Mouse (Mus musculus) liver, adult 2 months (tissue): ENCODE results near the gene Bcdin3d. TPM values are rescaled to one million over a fixed set of nuclear protein-coding genes. Genes with fewer than 3 reads are reported as not detected.
A peak's percentile ranks its signal among the peaks of the same experiment; 100 is the strongest.

ENCODE experiments used
- DNase-seq: peaks from one replicate; pipeline ENCODE4 v3.0.0-alpha.2; 2011; ENCODE audit warnings: low read depth, low spot score; ENCODE audit errors: extremely low read depth
- H3K27ac ChIP-seq: fragments of 200-500 bp; replicated peaks from 2 replicates; pipeline ENCODE4 v1.5.1; 2012; ENCODE audit warnings: low read depth, mild to moderate bottlenecking, control low read depth, inconsistent platforms, low read length; ENCODE audit not compliant: insufficient read depth
- H3K27me3 ChIP-seq: fragments of 200-500 bp; 2 replicates; pipeline ENCODE4 v1.6.1; 2012; ENCODE audit warnings: mild to moderate bottlenecking, moderate library complexity, low read length, inconsistent platforms; ENCODE audit not compliant: control insufficient read depth, insufficient read depth
- H3K36me3 ChIP-seq: fragments of 200-500 bp; 2 replicates; pipeline ENCODE4 v1.6.1; 2012; ENCODE audit warnings: low read length, inconsistent platforms; ENCODE audit not compliant: control insufficient read depth, insufficient read depth
- H3K4me1 ChIP-seq: fragments of 200-500 bp; 2 replicates; pipeline ENCODE4 v1.6.1; 2011; ENCODE audit warnings: low read length; ENCODE audit not compliant: control insufficient read depth, insufficient read depth
- H3K4me3 ChIP-seq: fragments of 200-500 bp; 2 replicates; pipeline ENCODE4 v1.5.1; 2011; ENCODE audit warnings: low read depth, mild to moderate bottlenecking, control low read depth, low read length, moderate library complexity; ENCODE audit not compliant: insufficient read depth
- H3K79me2 ChIP-seq: fragments of 200-500 bp; 2 replicates; pipeline ENCODE4 v1.6.1; 2012; ENCODE audit warnings: inconsistent platforms, mild to moderate bottlenecking, low read length, moderate library complexity; ENCODE audit not compliant: control insufficient read depth, insufficient read depth
- H3K9ac ChIP-seq: fragments of 200-500 bp; 2 replicates; pipeline ENCODE4 v1.6.1; 2012; ENCODE audit warnings: low read depth, mild to moderate bottlenecking, control low read depth, inconsistent platforms, low read length
- CTCF ChIP-seq: fragments of 200-500 bp; IDR thresholded peaks from 2 replicates; pipeline ENCODE4 v1.5.1; 2011; ENCODE audit warnings: low read depth, low read length, control low read depth
- POLR2A ChIP-seq: fragments of 200-500 bp; IDR thresholded peaks from 2 replicates; pipeline ENCODE4 v1.6.1; 2011; ENCODE audit warnings: low read length, control low read depth; ENCODE audit not compliant: insufficient read depth; ENCODE audit errors: extremely low read depth
- WGBS: fragments of 180-500 bp; shearing (Covaris S2); methylation state at CpG from one replicate; pipeline ENCODE4 v1.1.7; 2018; 5-methylcytosine and 5-hydroxymethylcytosine counted together
- polyA plus RNA-seq: library from polyadenylated mRNA; depleted of rRNA; stranded (reverse); fragments of >200 nt; gene quantifications from 2 replicates; pipeline ENCODE4 v1.2.3, GENCODE M21; 2012; rRNA removed
- total RNA-seq: library from RNA; depleted of rRNA; stranded (reverse); fragments of >200 nt; gene quantifications from 2 replicates; pipeline ENCODE4 v1.2.3, GENCODE M21; 2014; rRNA removed

Bcdin3d gene
- total and polyA plus RNA-seq, 2 experiments = 3.1 to 3.2 TPM

DNA sequence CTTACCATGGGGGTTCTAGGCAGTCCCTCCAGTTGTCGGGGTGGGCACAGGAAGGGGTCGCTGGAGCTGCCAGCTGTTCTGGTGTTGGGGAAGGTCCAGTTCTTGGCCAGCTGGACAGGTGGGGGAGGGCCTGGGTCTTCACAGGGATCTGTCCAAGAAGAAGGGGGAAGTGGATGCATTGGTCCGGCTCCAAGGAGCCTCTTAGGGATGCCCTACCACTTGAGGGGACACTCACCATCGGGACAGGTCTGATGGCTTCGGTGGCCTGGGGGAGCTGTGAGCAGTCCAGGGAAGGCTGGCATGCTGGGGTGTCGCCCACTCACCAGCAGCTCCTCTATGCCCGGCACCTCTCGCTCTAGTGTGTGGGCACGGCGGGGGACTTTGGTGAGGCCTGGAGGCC, 51.4 kb downstream of the Bcdin3d start:
- Histone ChIP-seq H3K79me2 (no peaks in the 10 kb centered on the region), H3K36me3 (no peaks in the 10 kb centered on the region), H3K4me3 (no peak overlapping the region), H3K9ac (no peak overlapping the region), H3K27ac (no peak overlapping the region), H3K4me1 (no peaks in the 10 kb centered on the region; the same call in 1 of the 2 replicates), H3K27me3 (no peaks in the 10 kb centered on the region)
- DNase-seq = no peak
- 95% methylated on average over 10 of the region's 10 CpGs for WGBS
- TF ChIP-seq POLR2A = no peak
- no peak for TF ChIP-seq CTCF

DNA sequence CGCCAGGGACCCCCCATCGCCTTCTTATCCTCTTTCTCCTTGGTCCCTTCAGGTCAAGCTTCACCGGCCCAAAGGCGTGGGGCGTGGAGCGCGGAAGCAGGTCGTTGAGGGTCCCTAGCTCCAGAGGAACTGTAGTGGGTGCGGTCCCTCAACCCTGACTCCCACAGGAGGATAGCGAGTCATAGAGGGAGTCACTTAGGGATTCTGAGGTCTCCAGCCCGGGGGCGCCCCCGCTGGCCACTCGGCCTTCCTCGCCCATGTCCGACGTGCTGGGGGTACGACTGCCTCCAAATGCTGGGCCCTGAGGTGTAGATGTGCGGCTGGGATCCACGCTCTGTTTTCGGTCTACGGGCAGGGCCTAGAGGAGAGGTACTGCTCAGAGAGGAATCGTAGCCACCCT, 52.0 kb downstream of the Bcdin3d start:
- Histone ChIP-seq H3K36me3 (no peaks in the 10 kb centered on the region), H3K4me3 (no peak overlapping the region), H3K4me1 (no peaks in the 10 kb centered on the region; the same call in 1 of the 2 replicates), H3K27me3 (no peaks in the 10 kb centered on the region), H3K27ac (no peak overlapping the region), H3K9ac (no peak overlapping the region), H3K79me2 (no peaks in the 10 kb centered on the region)
- TF ChIP-seq POLR2A (no peak), CTCF (no peak)
- 96% methylated on average over 23 of the region's 23 CpGs for WGBS
- no peak for DNase-seq

- TF ChIP-seq POLR2A (no peak), CTCF (no peak)
- 82% methylated on average over 8 of the region's 8 CpGs for WGBS
- no peaks in the 10 kb centered on the region for H3K36me3 ChIP-seq
- no peaks in the 10 kb centered on the region for H3K27me3 ChIP-seq
- H3K79me2 ChIP-seq = no peaks in the 10 kb centered on the region
- H3K27ac ChIP-seq = no peak overlapping the region
- DNase-seq = no peak
- H3K9ac ChIP-seq = no peak overlapping the region
- H3K4me3 ChIP-seq = no peak overlapping the region
- H3K4me1 ChIP-seq = no peaks in the 10 kb centered on the region; the same call in 1 of the 2 replicates
These were observed 52.9 kb downstream of the Bcdin3d start for GRCm38 (mm10) chr15:99421676-99422075.

DNA sequence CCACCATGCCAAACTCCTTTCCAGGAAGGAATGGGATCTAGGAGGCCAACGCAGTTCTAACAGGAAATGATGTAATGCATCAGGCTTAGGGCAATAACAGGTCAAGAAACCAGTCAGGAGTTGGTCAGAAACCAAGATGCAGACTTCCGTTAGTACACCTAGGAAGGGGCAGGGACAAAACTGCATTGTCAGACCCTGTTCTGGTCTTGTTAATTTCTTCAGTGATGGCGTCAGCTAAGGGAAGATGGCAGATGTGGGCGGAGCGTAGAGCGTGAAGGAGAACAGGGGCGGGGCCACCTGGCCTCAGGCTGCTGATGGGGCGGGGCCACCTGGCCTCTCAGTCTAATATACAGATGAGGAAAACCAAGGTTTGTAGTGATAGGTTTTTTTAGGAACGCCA, 53.4 kb downstream of the Bcdin3d start:
- no peak overlapping the region for H3K4me3 ChIP-seq
- WGBS = 64% methylated on average over 9 of the region's 9 CpGs
- H3K9ac ChIP-seq = no peak overlapping the region
- H3K4me1 ChIP-seq = peaks cover 3% of the 10 kb centered on the region; the same call in 1 of the 2 replicates
- H3K27ac ChIP-seq = no peak overlapping the region
- DNase-seq = no peak
- TF ChIP-seq POLR2A (no peak), CTCF (no peak)
- no peaks in the 10 kb centered on the region for H3K36me3 ChIP-seq
- H3K27me3 ChIP-seq = no peaks in the 10 kb centered on the region
- H3K79me2 ChIP-seq = no peaks in the 10 kb centered on the region

- H3K9ac ChIP-seq = no peak overlapping the region
- no peaks in the 10 kb centered on the region for H3K27me3 ChIP-seq
- H3K79me2 ChIP-seq = no peaks in the 10 kb centered on the region
- no peak overlapping the region for H3K4me3 ChIP-seq
- no peak for TF ChIP-seq CTCF
- TF ChIP-seq POLR2A = no peak
- peaks cover 3% of the 10 kb centered on the region; the same call in 1 of the 2 replicates for H3K4me1 ChIP-seq
- WGBS = 37% methylated on average over 12 of the region's 12 CpGs
- no peaks in the 10 kb centered on the region for H3K36me3 ChIP-seq
- peak overlapping the region; percentile 4 for H3K27ac ChIP-seq
- DNase-seq = no peak
These were observed 54.0 kb downstream of the Bcdin3d start for GRCm38 (mm10) chr15:99420521-99421014.

GRCm38 (mm10) chr15:99420101-99420500, 54.4 kb downstream of the Bcdin3d start:
- 58% methylated on average over 5 of the region's 5 CpGs for WGBS
- no peaks in the 10 kb centered on the region for H3K36me3 ChIP-seq
- peaks cover 3% of the 10 kb centered on the region; the same call in 1 of the 2 replicates for H3K4me1 ChIP-seq
- H3K27me3 ChIP-seq = no peaks in the 10 kb centered on the region
- H3K9ac ChIP-seq = no peak overlapping the region
- no peak for TF ChIP-seq POLR2A
- no peak for TF ChIP-seq CTCF
- no peak overlapping the region for H3K27ac ChIP-seq
- no peak for DNase-seq
- no peaks in the 10 kb centered on the region for H3K79me2 ChIP-seq
- no peak overlapping the region for H3K4me3 ChIP-seq

Other genes with a start within 250 kb of the Bcdin3d start
- 0.09 TPM in 1 of 2 replicates, not detected in the other for gene Kcnh3, start 249.9 kb downstream of the Bcdin3d start, total RNA-seq
- gene Kcnh3, start 249.9 kb downstream of the Bcdin3d start, polyA plus RNA-seq = 0.06 TPM in 1 of 2 replicates, not detected in the other
- 8.9 and 10.8 TPM in 2 replicates for gene Mcrs1, start 222.8 kb downstream of the Bcdin3d start, total RNA-seq
- gene Mcrs1, start 222.8 kb downstream of the Bcdin3d start, polyA plus RNA-seq = 12.3 and 15.0 TPM in 2 replicates
- gene Prpf40b, start 179.6 kb downstream of the Bcdin3d start, total RNA-seq = 7.9 and 8.6 TPM in 2 replicates
- gene Prpf40b, start 179.6 kb downstream of the Bcdin3d start, polyA plus RNA-seq = 15.8 and 27.9 TPM in 2 replicates
- under 0.01 TPM in 1 of 2 replicates, not detected in the other for gene Fam186b, start 178.8 kb downstream of the Bcdin3d start, total RNA-seq
- gene Fam186b, start 178.8 kb downstream of the Bcdin3d start, polyA plus RNA-seq = 0.02 TPM in 1 of 2 replicates, not detected in the other
- gene Fmnl3, start 104.2 kb downstream of the Bcdin3d start, total RNA-seq = 1.3 and 2.5 TPM in 2 replicates
- 1.7 and 2.2 TPM in 2 replicates for gene Fmnl3, start 104.2 kb downstream of the Bcdin3d start, polyA plus RNA-seq
- gene Tmbim6, start 81.8 kb downstream of the Bcdin3d start, total RNA-seq = 699 and 816 TPM in 2 replicates
- 2,160 and 2,362 TPM in 2 replicates for gene Tmbim6, start 81.8 kb downstream of the Bcdin3d start, polyA plus RNA-seq
- gene Nckap5l, start 17.0 kb downstream of the Bcdin3d start, total RNA-seq = 0.09 and 0.27 TPM in 2 replicates
- gene Nckap5l, start 17.0 kb downstream of the Bcdin3d start, polyA plus RNA-seq = 0.31 and 0.56 TPM in 2 replicates
- gene Faim2, start 53.4 kb upstream of the Bcdin3d start, total RNA-seq = under 0.01 and 0.07 TPM in 2 replicates
- gene Faim2, start 53.4 kb upstream of the Bcdin3d start, polyA plus RNA-seq = not detected in 2 replicates
- not detected in 2 replicates for gene Aqp2, start 104.3 kb upstream of the Bcdin3d start, total RNA-seq
- not detected in 2 replicates for gene Aqp2, start 104.3 kb upstream of the Bcdin3d start, polyA plus RNA-seq
- 0.46 TPM in 1 of 2 replicates, not detected in the other for gene Aqp5, start 116.1 kb upstream of the Bcdin3d start, total RNA-seq
- not detected in 2 replicates for gene Aqp5, start 116.1 kb upstream of the Bcdin3d start, polyA plus RNA-seq
- not detected in 2 replicates for gene Aqp6, start 126.7 kb upstream of the Bcdin3d start, total RNA-seq
- not detected in 2 replicates for gene Aqp6, start 126.7 kb upstream of the Bcdin3d start, polyA plus RNA-seq
- 0.92 and 1.4 TPM in 2 replicates for gene Racgap1, start 176.9 kb upstream of the Bcdin3d start, total RNA-seq
- gene Racgap1, start 176.9 kb upstream of the Bcdin3d start, polyA plus RNA-seq = 0.32 and 0.56 TPM in 2 replicates
- gene Asic1, start 195.6 kb upstream of the Bcdin3d start, total RNA-seq = not detected in 2 replicates
- gene Asic1, start 195.6 kb upstream of the Bcdin3d start, polyA plus RNA-seq = 0.16 TPM in 1 of 2 replicates, not detected in the other
- gene Smarcd1, start 227.4 kb upstream of the Bcdin3d start, total RNA-seq = 2.0 and 3.1 TPM in 2 replicates
- gene Smarcd1, start 227.4 kb upstream of the Bcdin3d start, polyA plus RNA-seq = 8.5 and 9.3 TPM in 2 replicates
- not detected in 2 replicates for gene Gm17349, start 230.8 kb upstream of the Bcdin3d start, total RNA-seq
- 1.4 TPM in 1 of 2 replicates, not detected in the other for gene Gm17349, start 230.8 kb upstream of the Bcdin3d start, polyA plus RNA-seq
- 147 and 151 TPM in 2 replicates for gene Gpd1, start 242.8 kb upstream of the Bcdin3d start, total RNA-seq
- 233 and 311 TPM in 2 replicates for gene Gpd1, start 242.8 kb upstream of the Bcdin3d start, polyA plus RNA-seq